Mouse (Mus musculus) heart, embryonic 14.5 days (tissue): ENCODE measurements at regions not wholly inside any gene's neighbourhood (a gene's known extent, or its start where the extent isn't known, plus 50 kb on each side); places are given as distances from the start of the nearest gene placed in this dataset.

Experiments
- ATAC-seq: fragments of 200-750 bp; cut with Nextera tagmentation; 2 replicates; pipeline ENCODE4 v1.8.0; 2017; ENCODE audit warnings: low read depth, moderate TSS enrichment; ENCODE audit not compliant: insufficient number of reproducible peaks, insufficient read depth, low FRiP score
- H3K27ac ChIP-seq, 2 experiments: fragments of 200-500 bp in 1 of 2; fragments of 300-500 bp in 1 of 2; sonication (generic) in 1 of 2; replicated peaks in 1 of 2; 2 replicates each; pipeline ENCODE4 v1.5.1; 2012 to 2014; ENCODE audit warnings: low read depth in 2 of 2, low read length in 2 of 2, control low read depth in 1 of 2, mild to moderate bottlenecking in 1 of 2, mixed read lengths in 1 of 2; ENCODE audit not compliant: control insufficient read depth in 1 of 2, insufficient read depth in 1 of 2
- H3K27me3 ChIP-seq: fragments of 300-500 bp; sonication (generic); 2 replicates; pipeline ENCODE4 v1.6.1; 2014; ENCODE audit warnings: mild to moderate bottlenecking, low read length, control low read depth; ENCODE audit not compliant: control insufficient read depth, insufficient read depth
- H3K36me3 ChIP-seq: fragments of 300-500 bp; sonication (generic); 2 replicates; pipeline ENCODE4 v1.6.1; 2014; ENCODE audit warnings: mild to moderate bottlenecking, control low read depth, low read length, mixed read lengths; ENCODE audit not compliant: control insufficient read depth, insufficient read depth
- H3K4me1 ChIP-seq, 2 experiments: fragments of 200-500 bp in 1 of 2; fragments of 300-500 bp in 1 of 2; sonication (generic) in 1 of 2; 2 replicates each; pipeline ENCODE4 v1.6.1; 2012 to 2014; ENCODE audit warnings: low read length in 2 of 2, control low read depth in 1 of 2, mixed read lengths in 1 of 2; ENCODE audit not compliant: control insufficient read depth in 2 of 2, insufficient read depth in 2 of 2
- H3K4me2 ChIP-seq: fragments of 300-500 bp; sonication (generic); 2 replicates; pipeline ENCODE4 v1.6.1; 2014; ENCODE audit warnings: mild to moderate bottlenecking, low read length
- H3K4me3 ChIP-seq, 2 experiments: fragments of 200-500 bp in 1 of 2; fragments of 300-500 bp in 1 of 2; sonication (generic) in 1 of 2; 2 replicates each; pipeline ENCODE4 v1.5.1; 2012 to 2014; ENCODE audit warnings: low read length in 2 of 2, mild to moderate bottlenecking in 2 of 2, control low read depth in 1 of 2, low read depth in 1 of 2, moderate library complexity in 1 of 2; ENCODE audit not compliant: control insufficient read depth in 1 of 2, insufficient read depth in 1 of 2
- H3K9ac ChIP-seq: fragments of 300-500 bp; sonication (generic); 2 replicates; pipeline ENCODE4 v1.6.1; 2014; ENCODE audit warnings: mild to moderate bottlenecking, low read length
- H3K9me3 ChIP-seq: fragments of 300-500 bp; sonication (generic); 2 replicates; pipeline ENCODE4 v1.6.1; 2016; ENCODE audit warnings: low read length, control low read depth; ENCODE audit not compliant: control insufficient read depth
- WGBS: fragments of 180-500 bp; shearing (Covaris S2); extraction: QIAGEN DNeasy Blood & Tissue Kit; methylation state at CpG from one replicate; pipeline ENCODE4 v1.1.7; 2014; 5-methylcytosine and 5-hydroxymethylcytosine counted together

- H3K36me3 ChIP-seq: no peaks in the 10 kb centered on the region
- H3K27ac ChIP-seq: no peak overlapping the region
- H3K27me3 ChIP-seq: no peaks in the 10 kb centered on the region
- H3K4me3 ChIP-seq: no peak overlapping the region
- peaks cover 2 to 6% of the 10 kb centered on the region in 2 experiments; a peak in 1 of 4 replicates for H3K4me1 ChIP-seq
- no peak overlapping the region for H3K4me2 ChIP-seq
- no peak overlapping the region for H3K9ac ChIP-seq
- 70% methylated on average over 9 of the region's 9 CpGs for WGBS
- no peaks in the 10 kb centered on the region for H3K9me3 ChIP-seq
- ATAC-seq: no peak
These were observed 476.0 kb downstream of the Nr2f2 start for GRCm38 (mm10) chr7:69890503-69891061.

GRCm38 (mm10) chr7:69888251-69888650 is 478.3 kb downstream of the Nr2f2 start:
- no peaks in the 10 kb centered on the region for H3K36me3 ChIP-seq
- peaks cover 2 to 6% of the 10 kb centered on the region in 2 experiments; a peak in 1 of 4 replicates for H3K4me1 ChIP-seq
- 83% methylated on average over 7 of the region's 7 CpGs for WGBS
- H3K9me3 ChIP-seq: no peaks in the 10 kb centered on the region
- no peaks in the 10 kb centered on the region for H3K27me3 ChIP-seq
- no peak for ATAC-seq
- H3K4me2 ChIP-seq: no peak overlapping the region
- no peak overlapping the region for H3K27ac ChIP-seq
- no peak overlapping the region for H3K9ac ChIP-seq
- no peak overlapping the region for H3K4me3 ChIP-seq

- no peaks in the 10 kb centered on the region for H3K4me1 ChIP-seq
These were observed 489.5 kb downstream of the Nr2f2 start for GRCm38 (mm10) chr7:69877031-69877430.

GRCm38 (mm10) chr7:69865801-69866200 is 500.7 kb downstream of the Nr2f2 start:
- no peaks in the 10 kb centered on the region for H3K4me1 ChIP-seq

More at GRCm38 (mm10) chr7:69877031-69877430, 489.5 kb downstream of the Nr2f2 start:
- Histone ChIP-seq H3K4me2 (no peak overlapping the region), H3K27ac (no peak overlapping the region), H3K4me3 (no peak overlapping the region), H3K27me3 (no peaks in the 10 kb centered on the region), H3K36me3 (no peaks in the 10 kb centered on the region), H3K9ac (no peak overlapping the region), H3K9me3 (peaks cover 5% of the 10 kb centered on the region; the same call in 1 of the 2 replicates)
- no peak for ATAC-seq

GRCm38 (mm10) chr7:69844631-69845324 is 521.8 kb downstream of the Nr2f2 start:
- ATAC-seq: no peak
- Histone ChIP-seq H3K4me2 (no peak overlapping the region), H3K4me1 (no peaks in the 10 kb centered on the region), H3K9me3 (no peaks in the 10 kb centered on the region), H3K9ac (no peak overlapping the region), H3K4me3 (no peak overlapping the region), H3K27ac (no peak overlapping the region), H3K27me3 (no peaks in the 10 kb centered on the region), H3K36me3 (no peaks in the 10 kb centered on the region)
- WGBS: 69% methylated on average over 19 of the region's 19 CpGs

More at GRCm38 (mm10) chr7:69865801-69866200, 500.7 kb downstream of the Nr2f2 start:
- Histone ChIP-seq H3K9me3 (no peaks in the 10 kb centered on the region), H3K36me3 (no peaks in the 10 kb centered on the region), H3K9ac (no peak overlapping the region), H3K4me3 (no peak overlapping the region), H3K27me3 (no peaks in the 10 kb centered on the region), H3K4me2 (no peak overlapping the region), H3K27ac (no peak overlapping the region)
- no peak for ATAC-seq
- 51% methylated on average over 3 of the region's 3 CpGs for WGBS

GRCm38 (mm10) chr7:69837379-69837778 is 529.2 kb downstream of the Nr2f2 start:
- H3K27me3 ChIP-seq: no peaks in the 10 kb centered on the region
- WGBS: 80% methylated on average over 5 of the region's 5 CpGs
- no peak overlapping the region for H3K27ac ChIP-seq
- H3K4me1 ChIP-seq: no peaks in the 10 kb centered on the region
- H3K4me2 ChIP-seq: no peak overlapping the region
- H3K9ac ChIP-seq: no peak overlapping the region
- no peak overlapping the region for H3K4me3 ChIP-seq
- no peaks in the 10 kb centered on the region for H3K36me3 ChIP-seq
- ATAC-seq: no peak
- H3K9me3 ChIP-seq: no peaks in the 10 kb centered on the region

- Histone ChIP-seq H3K9me3 (no peaks in the 10 kb centered on the region), H3K4me2 (no peak overlapping the region), H3K9ac (no peak overlapping the region), H3K4me3 (no peak overlapping the region), H3K36me3 (no peaks in the 10 kb centered on the region), H3K27ac (no peak overlapping the region), H3K4me1 (no peaks in the 10 kb centered on the region), H3K27me3 (no peaks in the 10 kb centered on the region)
- 68% methylated on average over 8 of the region's 8 CpGs for WGBS
- no peak for ATAC-seq
These were observed 539.3 kb downstream of the Nr2f2 start for GRCm38 (mm10) chr7:69827251-69827650.

- Histone ChIP-seq H3K27ac (no peak overlapping the region), H3K4me1 (no peaks in the 10 kb centered on the region), H3K27me3 (no peaks in the 10 kb centered on the region), H3K4me2 (no peak overlapping the region), H3K4me3 (no peak overlapping the region), H3K9ac (no peak overlapping the region), H3K9me3 (no peaks in the 10 kb centered on the region), H3K36me3 (no peaks in the 10 kb centered on the region)
- 75% methylated on average over 2 of the region's 2 CpGs for WGBS
- no peak for ATAC-seq
These were observed 546.0 kb downstream of the Nr2f2 start for GRCm38 (mm10) chr7:69820570-69820969.
